ENCODE assay signal across 21 mouse cellular contexts in genomic region chr2:143834082-143834481, GRCm38 (mm10). TPM values are rescaled to one million over a fixed set of nuclear protein-coding genes. Genes with fewer than 3 reads are reported as not detected.
DNase-seq lines count a peak whose midpoint lies in the region; ATAC-seq and TF ChIP-seq lines count a peak whose summit lies in the region.
"Had no signal": no experiment of that assay in that cellular context is flagged by ENCODE, and none has a peak within 500 bp of the region (broad histone marks: within the 10 kb centered on the region; RNA-seq: fewer than 3 reads in every experiment).

No protein-coding gene starts in this region.

- H3K27ac ChIP-seq in kidney, postnatal 0 days, result peak overlapping the region; percentile 8; the same call in 1 of the 2 replicates
- 0 out of 2 replicates have a peak overlapping the region, but pooled peaks have one; percentile 7 for H3K27ac ChIP-seq in bone marrow macrophage, adult 2 months (ENCODE audit: insufficient read depth, low read depth, low read length)
- H3K27ac ChIP-seq in embryonic facial prominence, embryonic 14.5 days (replicated peaks; ENCODE audit: low read depth, low read length), result no peak overlapping the region
- no peak overlapping the region for H3K27ac ChIP-seq in midbrain, embryonic 15.5 days
- H3K27ac ChIP-seq: forebrain, embryonic 15.5 days; hindbrain, embryonic 14.5 days; intestine, embryonic 15.5 days; liver, embryonic 13.5 days; neural tube, embryonic 13.5 days; stomach, embryonic 15.5 days had no signal

- no peak overlapping the region for H3K4me3 ChIP-seq in kidney, postnatal 0 days (replicated peaks; ENCODE audit: low read depth, low read length)
- no peak overlapping the region for H3K4me3 ChIP-seq in bone marrow macrophage, adult 2 months (ENCODE audit: insufficient read depth, low read length)
- no peak overlapping the region for H3K4me3 ChIP-seq in embryonic facial prominence, embryonic 14.5 days (ENCODE audit: low read depth, low read length)
- no peak overlapping the region for H3K4me3 ChIP-seq in midbrain, embryonic 15.5 days
- H3K4me3 ChIP-seq: erythroblast, embryonic 14.5 days; forebrain, embryonic 15.5 days; intestine, embryonic 15.5 days; liver, embryonic 13.5 days; neural tube, embryonic 13.5 days; stomach, embryonic 15.5 days had no signal

- no peak for TF ChIP-seq CTCF in kidney, postnatal 0 days (IDR thresholded peaks at IDR 0.05; ENCODE audit: low read depth)
- no peak for TF ChIP-seq CTCF in bone marrow macrophage, adult 2 months (IDR thresholded peaks at IDR 0.05; ENCODE audit: low read depth, low read length)

- TF ChIP-seq POLR2A in bone marrow macrophage, adult 2 months (IDR thresholded peaks at IDR 0.05; ENCODE audit: borderline replicate concordance, low read depth, low read length), result no peak

- H3K4me2 ChIP-seq in kidney, postnatal 0 days (ENCODE audit: low read length), result no peak overlapping the region
- no peak overlapping the region for H3K4me2 ChIP-seq in embryonic facial prominence, embryonic 14.5 days (ENCODE audit: low read depth, low read length)
- H3K4me2 ChIP-seq in midbrain, embryonic 15.5 days, result no peak overlapping the region
- H3K4me2 ChIP-seq: forebrain, embryonic 15.5 days; heart, embryonic 11.5 days; hindbrain, embryonic 14.5 days; intestine, embryonic 15.5 days; liver, embryonic 13.5 days; neural tube, embryonic 13.5 days; stomach, embryonic 15.5 days had no signal

- WGBS in kidney, postnatal 0 days, result 19% methylated on average over 6 of the region's 6 CpGs
- 37% methylated on average over 6 of the region's 6 CpGs for WGBS in embryonic facial prominence, embryonic 14.5 days
- 81% methylated on average over 6 of the region's 6 CpGs for WGBS in midbrain, embryonic 15.5 days

- no peaks in the 10 kb centered on the region for H3K36me3 ChIP-seq in kidney, postnatal 0 days (ENCODE audit: insufficient read depth, low read length)
- H3K36me3 ChIP-seq in embryonic facial prominence, embryonic 14.5 days (ENCODE audit: control insufficient read depth, insufficient read depth, low read length), result no peaks in the 10 kb centered on the region
- H3K36me3 ChIP-seq in midbrain, embryonic 15.5 days (replicated peaks), result no peaks in the 10 kb centered on the region
- H3K36me3 ChIP-seq: forebrain, embryonic 15.5 days; intestine, embryonic 15.5 days; liver, embryonic 13.5 days; neural tube, embryonic 13.5 days; stomach, embryonic 15.5 days had no signal

- H3K4me1 ChIP-seq in kidney, postnatal 0 days (replicated peaks; ENCODE audit: insufficient read depth, low read length), result peaks cover 4% of the 10 kb centered on the region; the same call in 1 of the 2 replicates
- peaks cover 16% of the 10 kb centered on the region for H3K4me1 ChIP-seq in bone marrow macrophage, adult 2 months (ENCODE audit: control insufficient read depth, insufficient read depth, low read length)
- peaks cover 11% of the 10 kb centered on the region for H3K4me1 ChIP-seq in embryonic facial prominence, embryonic 14.5 days (ENCODE audit: control insufficient read depth, insufficient read depth, low read length)
- H3K4me1 ChIP-seq in midbrain, embryonic 15.5 days, result peaks cover 3% of the 10 kb centered on the region
- H3K4me1 ChIP-seq: stomach, embryonic 15.5 days had no signal

- no peaks in the 10 kb centered on the region for H3K9me3 ChIP-seq in kidney, postnatal 0 days (replicated peaks; ENCODE audit: low read length)
- H3K9me3 ChIP-seq in embryonic facial prominence, embryonic 14.5 days (ENCODE audit: control insufficient read depth, low read length), result no peaks in the 10 kb centered on the region
- H3K9me3 ChIP-seq in midbrain, embryonic 15.5 days, result no peaks in the 10 kb centered on the region
- H3K9me3 ChIP-seq: forebrain, embryonic 15.5 days; intestine, embryonic 15.5 days; liver, embryonic 13.5 days; neural tube, embryonic 13.5 days; stomach, embryonic 15.5 days had no signal

- ATAC-seq in kidney, postnatal 0 days (replicated peaks; ENCODE audit: low FRiP score, low read depth), result no peak
- no peak for ATAC-seq in embryonic facial prominence, embryonic 14.5 days (ENCODE audit: low read depth)
- peak; percentile 51 for ATAC-seq in megakaryocyte, adult 5-6 weeks (ENCODE audit: poor library complexity, severe bottlenecking)
- no peak for ATAC-seq in midbrain, embryonic 15.5 days (replicated peaks)
- no peak for ATAC-seq in erythroid progenitor cell, adult 5-6 weeks (replicated peaks; ENCODE audit: low FRiP score, poor library complexity, severe bottlenecking)
- ATAC-seq: forebrain, embryonic 15.5 days; intestine, embryonic 15.5 days had no signal

- no peaks in the 10 kb centered on the region for H3K27me3 ChIP-seq in kidney, postnatal 0 days (ENCODE audit: insufficient read depth, low read length)
- H3K27me3 ChIP-seq in embryonic facial prominence, embryonic 14.5 days (replicated peaks; ENCODE audit: control insufficient read depth, insufficient read depth, low read length), result no peaks in the 10 kb centered on the region
- no peaks in the 10 kb centered on the region for H3K27me3 ChIP-seq in midbrain, embryonic 15.5 days (replicated peaks)
- H3K27me3 ChIP-seq: forebrain, embryonic 15.5 days; intestine, embryonic 15.5 days; liver, embryonic 13.5 days; neural tube, embryonic 13.5 days; stomach, embryonic 15.5 days had no signal

- 0 out of 2 replicates have a peak overlapping the region, but pooled peaks have one; percentile 13 for H3K9ac ChIP-seq in kidney, postnatal 0 days (ENCODE audit: low read depth, low read length)
- H3K9ac ChIP-seq in embryonic facial prominence, embryonic 14.5 days (ENCODE audit: low read depth, low read length), result no peak overlapping the region
- no peak overlapping the region for H3K9ac ChIP-seq in midbrain, embryonic 15.5 days
- H3K9ac ChIP-seq: forebrain, embryonic 15.5 days; hindbrain, embryonic 14.5 days; intestine, embryonic 15.5 days; liver, embryonic 13.5 days; neural tube, embryonic 13.5 days; stomach, embryonic 15.5 days had no signal

- peak; percentile 59 for DNase-seq in kidney, postnatal 0 days (ENCODE audit: low spot score)
- DNase-seq in kidney, postnatal 36 days, result no peak
- peak; percentile 41 for DNase-seq in embryonic facial prominence, embryonic 14.5 days (ENCODE audit: low spot score)
- DNase-seq in neural tube, embryonic 10.5 days (ENCODE audit: extremely low spot score, low spot score), result no peak
- DNase-seq: cerebellum, postnatal 36 days; heart, postnatal 14 days; kidney, postnatal 4 days; liver, embryonic 13.5 days; thymus, postnatal 25 days had no signal

RNA-seq across cellular contexts. Expression of gene Bfsp1, which starts 28.9 kb away (rescaled TPM):
- 1.6 and 2.2 TPM in 2 replicates for polyA plus RNA-seq in kidney, postnatal 0 days (2015; fragmentation: Nextera tagmentation; extraction: Ambion mirVana)
- polyA plus RNA-seq in bone marrow macrophage, adult 2 months (2012; ENCODE audit: insufficient read depth, insufficient read length, missing spikeins), result not detected in 2 replicates
- 3.0 and 3.8 TPM in 2 replicates for polyA plus RNA-seq in embryonic facial prominence, embryonic 14.5 days (2014; fragmentation: Nextera tagmentation; extraction: Ambion mirVana)
- 0.41 TPM in 1 of 2 replicates, not detected in the other for total RNA-seq in megakaryocyte, adult 5-6 weeks (2015)
- 0.73 and 0.99 TPM in 2 replicates for total RNA-seq in megakaryocyte, adult 5-6 weeks (2017)
- polyA plus RNA-seq in midbrain, embryonic 15.5 days (2015; fragmentation: Nextera tagmentation; extraction: Ambion mirVana), result 1.8 and 1.9 TPM in 2 replicates
- total RNA-seq in erythroid progenitor cell, adult 5-6 weeks (2015; ENCODE audit: low replicate concordance), result not detected in 2 replicates
- total RNA-seq in erythroid progenitor cell, adult 5-6 weeks (2017; ENCODE audit: low replicate concordance), result not detected in 2 replicates
- total RNA-seq: megakaryocyte-erythroid progenitor cell, adult 5-6 weeks had no signal
- polyA plus RNA-seq: erythroblast, embryonic 14.5 days had no signal

Comparison
In these comparisons a context has a peak if more than half of its experiments do, and no peak if none do; other contexts are left out.
1. DNase-seq: peak in kidney, postnatal 0 days (single experiment) and embryonic facial prominence, embryonic 14.5 days (single experiment); none in kidney, postnatal 36 days (0 of 2) and neural tube, embryonic 10.5 days (single experiment).
2. H3K27ac ChIP-seq: peak in kidney, postnatal 0 days (single experiment) and bone marrow macrophage, adult 2 months (single experiment); none in embryonic facial prominence, embryonic 14.5 days (single experiment) and midbrain, embryonic 15.5 days (single experiment).